Mouse (Mus musculus) kidney, adult 2 months (tissue): ENCODE measurements at regions not wholly inside any gene's neighbourhood (a gene's known extent, or its start where the extent isn't known, plus 50 kb on each side); places are given as distances from the start of the nearest gene placed in this dataset.
A peak's percentile ranks its signal among the peaks of the same experiment; 100 is the strongest.

ENCODE experiments used
- DNase-seq: peaks from one replicate; pipeline ENCODE4 v3.0.0; 2021
- H3K27ac ChIP-seq: fragments of 200-500 bp; 2 replicates; pipeline ENCODE4 v1.5.1; 2012; ENCODE audit warnings: low read depth, low read length, control low read depth, inconsistent platforms; ENCODE audit not compliant: insufficient read depth
- H3K27me3 ChIP-seq: fragments of 200-500 bp; replicated peaks from 2 replicates; pipeline ENCODE4 v1.6.1; 2012; ENCODE audit warnings: mild to moderate bottlenecking, moderate library complexity, low read length, inconsistent platforms; ENCODE audit not compliant: control insufficient read depth, insufficient read depth
- H3K36me3 ChIP-seq: fragments of 200-500 bp; 2 replicates; pipeline ENCODE4 v1.6.1; 2012; ENCODE audit warnings: mild to moderate bottlenecking, moderate library complexity, low read length, inconsistent platforms; ENCODE audit not compliant: control insufficient read depth, insufficient read depth
- H3K4me1 ChIP-seq: fragments of 200-500 bp; 2 replicates; pipeline ENCODE4 v1.6.1; 2011; ENCODE audit warnings: low read length; ENCODE audit not compliant: control insufficient read depth, insufficient read depth
- H3K4me3 ChIP-seq: fragments of 200-500 bp; 2 replicates; pipeline ENCODE4 v1.5.1; 2011; ENCODE audit warnings: mild to moderate bottlenecking, low read depth, low read length, control low read depth; ENCODE audit not compliant: insufficient read depth
- CTCF ChIP-seq: fragments of 200-500 bp; conservative IDR thresholded peaks from 2 replicates; pipeline ENCODE4 v1.5.1; 2011; ENCODE audit warnings: low read depth, mild to moderate bottlenecking, control low read depth, low read length, moderate library complexity, mixed read lengths; ENCODE audit not compliant: insufficient read depth, insufficient read length
- POLR2A ChIP-seq: fragments of 200-500 bp; IDR thresholded peaks from one replicate; pipeline ENCODE4 v1.6.1; 2011; ENCODE audit warnings: low read depth, low read length, control low read depth
- WGBS: fragments of 180-500 bp; shearing (Covaris S2); methylation state at CpG from one replicate; pipeline ENCODE4 v1.1.7; 2018; 5-methylcytosine and 5-hydroxymethylcytosine counted together

GRCm38 (mm10) chr3:153791610-153792363 lies 52.2 kb upstream of the Asb17 start:
- Histone ChIP-seq H3K27me3 (no peaks in the 10 kb centered on the region), H3K36me3 (no peaks in the 10 kb centered on the region), H3K4me1 (no peaks in the 10 kb centered on the region), H3K27ac (no peak overlapping the region), H3K4me3 (no peak overlapping the region)
- peak; percentile 7 for DNase-seq
- WGBS: 73% methylated on average over 11 of the region's 11 CpGs
- TF ChIP-seq CTCF: no peak
- TF ChIP-seq POLR2A: no peak

GRCm38 (mm10) chr3:153792364-153792703 lies 51.7 kb upstream of the Asb17 start:
- H3K27me3 ChIP-seq: no peaks in the 10 kb centered on the region
- no peaks in the 10 kb centered on the region for H3K36me3 ChIP-seq

More at GRCm38 (mm10) chr3:153792364-153792703, 51.7 kb upstream of the Asb17 start:
- TF ChIP-seq CTCF: no peak
- TF ChIP-seq POLR2A: no peak
- no peak for DNase-seq
- Histone ChIP-seq H3K4me1 (no peaks in the 10 kb centered on the region), H3K4me3 (no peak overlapping the region), H3K27ac (no peak overlapping the region)
- WGBS: 95% methylated on average over 5 of the region's 5 CpGs
